Mouse (Mus musculus): Measurements from ENCODE around the gene Trpm3. TPM values are rescaled to one million over a fixed set of nuclear protein-coding genes. Genes with fewer than 3 reads are reported as not detected.

Gene Trpm3
- polyA plus RNA-seq, 1 experiment from 2014 or later, result 0.04 TPM

DNA sequence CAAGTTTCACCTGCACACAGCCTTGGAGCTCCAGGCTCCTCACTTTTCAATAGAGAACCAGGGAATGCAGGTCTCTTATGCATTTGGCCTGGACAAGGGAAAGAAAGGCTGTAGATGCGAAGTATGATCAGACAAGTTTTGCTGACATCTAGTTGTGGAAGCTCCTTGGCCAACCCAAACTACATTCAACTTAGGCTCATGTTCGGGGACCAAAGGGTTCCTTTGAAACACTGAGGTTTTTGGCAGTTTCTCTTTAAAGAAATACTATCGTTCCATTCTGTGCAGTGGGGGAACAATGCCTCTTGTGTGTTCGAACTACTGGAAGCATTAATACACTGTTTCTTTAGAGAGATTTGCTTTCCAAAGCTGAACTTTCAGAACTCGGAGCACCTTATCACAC, 553.1 kb downstream of the Trpm3 start:
- no peaks in the 10 kb centered on the region for H3K79me2 ChIP-seq (ENCODE audit: inconsistent target)
- H3K36me3 ChIP-seq (ENCODE audit: inconsistent target), result no peaks in the 10 kb centered on the region
- H3K27ac ChIP-seq, result no peak overlapping the region
- H3K4me3 ChIP-seq (ENCODE audit: inconsistent target), result no peak overlapping the region
- WGBS (ENCODE audit: missing documents), result 95% methylated on average over 5 of the region's 5 CpGs

- Histone ChIP-seq H3K27ac (no peak overlapping the region), H3K79me2 (ENCODE audit: inconsistent target) (no peaks in the 10 kb centered on the region), H3K36me3 (ENCODE audit: inconsistent target) (no peaks in the 10 kb centered on the region), H3K4me3 (ENCODE audit: inconsistent target) (no peak overlapping the region)
- WGBS (ENCODE audit: missing documents), result 87% methylated on average over 4 of the region's 4 CpGs
Observed at GRCm38 (mm10) chr19:22692553-22692952, 553.7 kb downstream of the Trpm3 start.

GRCm38 (mm10) chr19:22692956-22693355, 554.1 kb downstream of the Trpm3 start:
- WGBS (ENCODE audit: missing documents), result 62% methylated on average over 5 of the region's 5 CpGs
- H3K79me2 ChIP-seq (ENCODE audit: inconsistent target), result no peaks in the 10 kb centered on the region
- no peaks in the 10 kb centered on the region for H3K36me3 ChIP-seq (ENCODE audit: inconsistent target)
- no peak overlapping the region for H3K27ac ChIP-seq
- H3K4me3 ChIP-seq (ENCODE audit: inconsistent target), result no peak overlapping the region

DNA sequence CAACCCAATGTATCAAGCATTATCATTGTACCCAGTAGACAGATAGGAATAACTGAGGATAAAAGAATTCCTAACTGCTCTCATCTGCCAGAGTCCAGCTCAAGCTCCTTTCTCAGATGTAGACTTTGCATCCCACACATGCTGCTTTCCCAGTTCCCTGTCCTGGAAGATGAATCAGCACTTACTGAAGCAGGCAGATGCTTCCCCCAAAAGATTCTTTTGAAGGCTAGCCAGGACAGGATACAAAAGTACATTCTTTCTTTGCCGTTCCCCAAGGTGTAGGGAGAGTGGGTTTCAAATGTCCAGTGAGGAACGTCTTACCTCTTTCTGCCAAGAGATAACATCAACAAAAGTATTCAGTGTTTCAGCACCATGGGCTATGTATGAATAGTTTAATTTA, 556.6 kb downstream of the Trpm3 start:
- Histone ChIP-seq H3K4me3 (ENCODE audit: inconsistent target) (no peak overlapping the region), H3K27ac (no peak overlapping the region), H3K79me2 (ENCODE audit: inconsistent target) (no peaks in the 10 kb centered on the region), H3K36me3 (ENCODE audit: inconsistent target) (no peaks in the 10 kb centered on the region)
- WGBS (ENCODE audit: missing documents), result 75% methylated on average over 2 of the region's 2 CpGs

DNA sequence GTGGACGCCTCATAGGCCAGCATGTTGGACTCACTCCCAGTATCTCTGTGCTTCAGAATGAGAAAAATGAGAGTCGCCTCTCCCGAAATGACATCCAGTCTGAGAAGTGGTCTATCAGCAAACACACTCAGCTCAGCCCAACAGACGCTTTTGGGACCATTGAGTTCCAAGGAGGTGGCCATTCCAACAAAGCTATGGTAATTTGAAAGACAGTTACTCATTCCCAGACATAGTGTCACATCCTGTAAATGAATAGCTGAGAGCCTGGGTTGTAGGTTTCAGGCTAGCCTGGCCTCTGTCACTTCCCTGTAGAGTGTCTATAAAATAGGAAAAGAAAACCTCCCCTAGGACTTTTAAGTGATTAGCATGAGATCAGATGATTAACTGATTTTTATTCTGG, 559.9 kb downstream of the Trpm3 start:
- Histone ChIP-seq H3K4me3 (ENCODE audit: inconsistent target) (no peak overlapping the region), H3K36me3 (ENCODE audit: inconsistent target) (no peaks in the 10 kb centered on the region), H3K27ac (no peak overlapping the region), H3K79me2 (ENCODE audit: inconsistent target) (no peaks in the 10 kb centered on the region)
- WGBS (ENCODE audit: missing documents), result 93% methylated on average over 4 of the region's 4 CpGs

DNA sequence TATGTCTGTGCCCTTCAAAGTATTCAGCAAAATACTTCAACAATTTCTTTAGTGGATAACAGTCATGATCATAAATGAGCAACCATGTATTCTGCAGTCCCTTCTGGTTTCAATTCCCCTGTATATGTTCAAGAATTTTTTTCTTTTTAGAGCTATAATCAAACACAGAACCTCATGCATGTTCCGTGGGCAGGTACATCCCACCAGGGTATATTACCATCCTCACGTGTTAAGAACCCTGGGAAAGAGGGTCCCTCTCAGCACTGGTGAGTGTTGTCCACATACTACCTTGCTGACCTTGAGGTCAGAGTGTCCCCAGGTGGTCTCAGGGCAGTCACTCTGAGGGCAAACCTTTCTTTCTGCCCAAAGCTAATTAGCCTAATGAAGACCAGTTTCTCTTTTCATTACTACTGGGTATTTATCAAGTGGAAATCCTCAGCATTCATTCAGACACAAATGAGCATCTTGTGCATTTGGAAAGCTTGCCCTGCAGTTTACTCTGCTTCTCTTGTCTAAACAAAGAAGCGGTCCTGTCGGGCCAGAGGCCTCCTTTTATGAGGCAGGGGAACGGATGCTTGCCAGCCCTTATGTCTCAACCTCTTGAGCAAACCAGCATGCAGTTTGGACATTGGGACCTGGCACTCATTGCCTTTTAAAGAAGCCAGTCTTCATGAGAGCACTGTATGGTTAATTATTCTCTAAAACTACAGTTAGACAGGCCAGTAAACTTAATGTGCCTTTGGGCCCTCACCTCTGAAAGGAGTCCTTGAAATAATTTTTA, 562.2 kb downstream of the Trpm3 start:
- no peak overlapping the region for H3K27ac ChIP-seq
- 91% methylated on average over 5 of the region's 5 CpGs for WGBS (ENCODE audit: missing documents)
- no peaks in the 10 kb centered on the region for H3K79me2 ChIP-seq (ENCODE audit: inconsistent target)

DNA sequence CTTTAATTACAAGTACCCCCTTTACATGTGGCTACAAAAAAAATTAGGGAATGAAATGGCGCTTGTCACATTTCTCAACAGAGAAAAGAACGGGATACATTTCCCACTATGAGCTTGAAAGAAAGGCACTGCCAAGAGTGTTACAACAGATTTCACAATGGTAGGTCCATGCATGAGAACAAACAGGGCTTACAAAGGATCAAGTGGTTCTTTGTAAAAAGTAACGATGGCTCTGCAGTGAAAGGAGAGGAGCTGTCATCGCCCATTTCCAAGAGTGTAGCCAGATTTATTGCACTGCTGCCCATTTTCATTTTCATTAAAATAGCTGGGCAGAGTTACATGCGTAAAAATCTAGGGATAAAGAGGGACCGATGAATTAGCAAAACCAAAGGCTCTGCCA, 565.0 kb downstream of the Trpm3 start:
- no peak overlapping the region for H3K27ac ChIP-seq
- H3K36me3 ChIP-seq (ENCODE audit: inconsistent target), result no peaks in the 10 kb centered on the region
- no peak overlapping the region for H3K4me3 ChIP-seq (ENCODE audit: inconsistent target)
- WGBS (ENCODE audit: missing documents), result 91% methylated on average over 6 of the region's 6 CpGs
- H3K79me2 ChIP-seq (ENCODE audit: inconsistent target), result no peaks in the 10 kb centered on the region

More for the DNA sequence above, 562.2 kb downstream of the Trpm3 start:
- Histone ChIP-seq H3K4me3 (ENCODE audit: inconsistent target) (no peak overlapping the region), H3K36me3 (ENCODE audit: inconsistent target) (no peaks in the 10 kb centered on the region)

- Histone ChIP-seq H3K4me3 (ENCODE audit: inconsistent target) (no peak overlapping the region), H3K36me3 (ENCODE audit: inconsistent target) (no peaks in the 10 kb centered on the region), H3K79me2 (ENCODE audit: inconsistent target) (no peaks in the 10 kb centered on the region), H3K27ac (no peak overlapping the region)
Observed at GRCm38 (mm10) chr19:22705414-22705813, 566.6 kb downstream of the Trpm3 start.

GRCm38 (mm10) chr19:22719027-22719426, 580.2 kb downstream of the Trpm3 start:
- 96% methylated on average over 2 of the region's 2 CpGs for WGBS (ENCODE audit: missing documents)
- Histone ChIP-seq H3K4me3 (ENCODE audit: inconsistent target) (no peak overlapping the region), H3K79me2 (ENCODE audit: inconsistent target) (no peaks in the 10 kb centered on the region), H3K27ac (no peak overlapping the region), H3K36me3 (ENCODE audit: inconsistent target) (no peaks in the 10 kb centered on the region)

DNA sequence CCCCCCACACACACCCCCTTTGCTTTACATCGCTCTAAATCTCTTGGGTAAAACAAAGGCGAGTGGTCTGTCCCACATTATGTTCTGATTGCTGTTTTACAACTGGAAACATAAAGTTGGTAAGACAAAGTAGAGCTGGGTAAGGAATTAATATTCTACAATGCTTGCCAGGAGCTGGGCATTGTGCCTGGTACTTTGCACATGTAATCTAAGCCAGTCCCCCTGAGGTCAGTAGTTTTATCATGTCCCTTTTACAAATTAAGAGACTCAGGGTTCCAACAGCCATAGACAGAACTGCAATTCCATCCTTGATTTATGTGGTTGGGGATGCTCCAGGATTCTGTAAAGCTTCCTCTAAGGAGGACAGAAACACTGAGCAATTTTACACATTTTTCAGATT, 591.0 kb downstream of the Trpm3 start:
- no peak overlapping the region for H3K27ac ChIP-seq
- no peaks in the 10 kb centered on the region for H3K79me2 ChIP-seq (ENCODE audit: inconsistent target)
- H3K36me3 ChIP-seq (ENCODE audit: inconsistent target), result no peaks in the 10 kb centered on the region
- 80% methylated on average over 2 of the region's 2 CpGs for WGBS (ENCODE audit: missing documents)
- H3K4me3 ChIP-seq (ENCODE audit: inconsistent target), result no peak overlapping the region

DNA sequence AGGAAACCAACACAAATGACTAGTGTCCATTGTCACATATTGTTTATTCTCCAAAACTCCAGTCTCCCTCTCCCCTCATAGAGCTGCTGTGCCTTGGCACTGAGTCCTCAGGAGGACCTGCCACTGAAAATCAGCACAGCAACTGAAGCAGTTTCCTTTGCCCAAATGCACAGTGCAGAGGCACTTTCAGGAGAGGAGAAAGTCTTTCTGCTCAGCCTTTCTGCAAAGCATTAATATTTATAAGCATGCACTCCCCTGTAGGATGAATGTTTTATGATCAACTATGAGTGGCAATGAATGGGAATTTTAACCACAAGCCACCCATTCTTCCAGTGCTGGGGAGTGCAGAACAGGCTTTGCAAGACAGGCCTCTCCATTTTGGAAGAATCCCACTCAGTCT, 592.1 kb downstream of the Trpm3 start:
- Histone ChIP-seq H3K79me2 (ENCODE audit: inconsistent target) (no peaks in the 10 kb centered on the region), H3K27ac (no peak overlapping the region), H3K36me3 (ENCODE audit: inconsistent target) (no peaks in the 10 kb centered on the region), H3K4me3 (ENCODE audit: inconsistent target) (no peak overlapping the region)

- Histone ChIP-seq H3K79me2 (ENCODE audit: inconsistent target) (no peaks in the 10 kb centered on the region), H3K4me3 (ENCODE audit: inconsistent target) (no peak overlapping the region), H3K27ac (no peak overlapping the region), H3K36me3 (ENCODE audit: inconsistent target) (no peaks in the 10 kb centered on the region)
- WGBS (ENCODE audit: missing documents), result 54% methylated on average over 2 of the region's 2 CpGs
Observed at GRCm38 (mm10) chr19:22736870-22737269, 598.0 kb downstream of the Trpm3 start.

- 67% methylated on average over 3 of the region's 3 CpGs for WGBS (ENCODE audit: missing documents)
- H3K79me2 ChIP-seq (ENCODE audit: inconsistent target), result no peaks in the 10 kb centered on the region
- no peaks in the 10 kb centered on the region for H3K36me3 ChIP-seq (ENCODE audit: inconsistent target)
Observed at GRCm38 (mm10) chr19:22739240-22739639, 600.4 kb downstream of the Trpm3 start.

GRCm38 (mm10) chr19:22753311-22753809, 614.5 kb downstream of the Trpm3 start:
- WGBS (ENCODE audit: missing documents), result 68% methylated on average over 13 of the region's 13 CpGs
- Histone ChIP-seq H3K4me3 (ENCODE audit: inconsistent target) (no peak overlapping the region), H3K79me2 (ENCODE audit: inconsistent target) (no peaks in the 10 kb centered on the region), H3K27ac (no peak overlapping the region), H3K36me3 (ENCODE audit: inconsistent target) (no peaks in the 10 kb centered on the region)

More at GRCm38 (mm10) chr19:22739240-22739639, 600.4 kb downstream of the Trpm3 start:
- Histone ChIP-seq H3K4me3 (ENCODE audit: inconsistent target) (no peak overlapping the region), H3K27ac (no peak overlapping the region)

GRCm38 (mm10) chr19:22754071-22754470, 615.2 kb downstream of the Trpm3 start:
- Histone ChIP-seq H3K27ac (no peak overlapping the region), H3K36me3 (ENCODE audit: inconsistent target) (no peaks in the 10 kb centered on the region), H3K79me2 (ENCODE audit: inconsistent target) (no peaks in the 10 kb centered on the region), H3K4me3 (ENCODE audit: inconsistent target) (no peak overlapping the region)
- WGBS (ENCODE audit: missing documents), result 90% methylated on average over 10 of the region's 10 CpGs

GRCm38 (mm10) chr19:22754498-22754897, 615.7 kb downstream of the Trpm3 start:
- WGBS (ENCODE audit: missing documents), result 84% methylated on average over 8 of the region's 8 CpGs
- Histone ChIP-seq H3K27ac (no peak overlapping the region), H3K79me2 (ENCODE audit: inconsistent target) (no peaks in the 10 kb centered on the region), H3K36me3 (ENCODE audit: inconsistent target) (no peaks in the 10 kb centered on the region), H3K4me3 (ENCODE audit: inconsistent target) (no peak overlapping the region)
